Mouse (Mus musculus) heart, embryonic 10.5 days (tissue): Measurements from ENCODE around the gene Tnfrsf26. TPM values are rescaled to one million over a fixed set of nuclear protein-coding genes. Genes with fewer than 3 reads are reported as not detected.
A peak's percentile ranks its signal among the peaks of the same experiment; 100 is the strongest.

Experiments used
- DNase-seq: peaks from one replicate; pipeline ENCODE4 v3.0.0-alpha.2; 2017; ENCODE audit warnings: low spot score
- H3K27ac ChIP-seq: fragments of 300-500 bp; sonication (generic); 2 replicates; pipeline ENCODE4 v1.5.1; 2016; ENCODE audit warnings: mild to moderate bottlenecking
- H3K27me3 ChIP-seq: fragments of 300-500 bp; sonication (generic); 2 replicates; pipeline ENCODE4 v1.6.1; 2016; ENCODE audit warnings: mild to moderate bottlenecking; ENCODE audit not compliant: poor library complexity, insufficient read depth, severe bottlenecking
- H3K36me3 ChIP-seq: fragments of 300-500 bp; sonication (generic); 2 replicates; pipeline ENCODE4 v1.6.1; 2016; ENCODE audit warnings: mild to moderate bottlenecking, moderate library complexity
- H3K4me1 ChIP-seq: fragments of 300-500 bp; sonication (generic); 2 replicates; pipeline ENCODE4 v1.6.1; 2016; ENCODE audit warnings: mild to moderate bottlenecking
- H3K4me3 ChIP-seq: fragments of 300-500 bp; sonication (generic); 2 replicates; pipeline ENCODE4 v1.5.1; 2016; ENCODE audit warnings: mild to moderate bottlenecking, moderate library complexity
- H3K9me3 ChIP-seq: fragments of 300-500 bp; sonication (generic); 2 replicates; pipeline ENCODE4 v1.6.1; 2016; ENCODE audit warnings: mild to moderate bottlenecking, moderate library complexity
- WGBS: fragments of 180-500 bp; shearing (Covaris S2); methylation state at CpG from one replicate; pipeline ENCODE4 v1.1.7; 2016; 5-methylcytosine and 5-hydroxymethylcytosine counted together
- microRNA-seq: library from miRNA; unstranded; fragments of <30 nt; microRNA quantifications from one replicate; pipeline ENCODE4, GENCODE M21; 2017
- polyA plus RNA-seq: library from polyadenylated mRNA; unstranded; fragments of >200 nt; fragmentation: Nextera tagmentation; extraction: Ambion mirVana; gene quantifications from 2 replicates; pipeline ENCODE4 v1.2.1, GENCODE M21; 2016

Tnfrsf26 gene
- polyA plus RNA-seq, 1 experiment from 2014 or later: 0.49 TPM

- Histone ChIP-seq H3K36me3 (peaks cover 90% of the 10 kb centered on the region), H3K9me3 (no peaks in the 10 kb centered on the region), H3K27ac (no peak overlapping the region), H3K4me1 (peaks cover 4% of the 10 kb centered on the region; the same call in 1 of the 2 replicates), H3K4me3 (no peak overlapping the region), H3K27me3 (no peaks in the 10 kb centered on the region)
- no peak for DNase-seq
- WGBS: 85% methylated on average over 5 of the region's 5 CpGs
Observed at GRCm38 (mm10) chr7:143587586-143587985, 40.9 kb downstream of the Tnfrsf26 start.

- Histone ChIP-seq H3K27ac (no peak overlapping the region), H3K27me3 (no peaks in the 10 kb centered on the region), H3K36me3 (peaks cover 86% of the 10 kb centered on the region), H3K4me1 (0 out of 2 replicates have a peak, but pooled peaks cover 5% of the 10 kb centered on the region), H3K9me3 (no peaks in the 10 kb centered on the region), H3K4me3 (no peak overlapping the region)
- DNase-seq: no peak
- 42% methylated on average over 3 of the region's 3 CpGs for WGBS
Observed at GRCm38 (mm10) chr7:143583956-143584355, 44.6 kb downstream of the Tnfrsf26 start.

GRCm38 (mm10) chr7:143583025-143583424 lies 45.5 kb downstream of the Tnfrsf26 start:
- H3K27me3 ChIP-seq: no peaks in the 10 kb centered on the region
- no peak overlapping the region for H3K4me3 ChIP-seq
- peaks cover 6% of the 10 kb centered on the region for H3K4me1 ChIP-seq
- H3K36me3 ChIP-seq: peaks cover 87% of the 10 kb centered on the region
- H3K27ac ChIP-seq: no peak overlapping the region
- no peak for DNase-seq
- no peaks in the 10 kb centered on the region for H3K9me3 ChIP-seq
- WGBS: 86% methylated on average over 5 of the region's 5 CpGs

GRCm38 (mm10) chr7:143575751-143576150 lies 52.8 kb downstream of the Tnfrsf26 start:
- H3K9me3 ChIP-seq: no peaks in the 10 kb centered on the region
- H3K4me3 ChIP-seq: no peak overlapping the region
- WGBS: 94% methylated on average over 11 of the region's 11 CpGs
- peaks cover 94% of the 10 kb centered on the region for H3K36me3 ChIP-seq
- no peaks in the 10 kb centered on the region for H3K27me3 ChIP-seq
- H3K4me1 ChIP-seq: peaks cover 16% of the 10 kb centered on the region
- DNase-seq: no peak
- no peak overlapping the region for H3K27ac ChIP-seq

GRCm38 (mm10) chr7:143565648-143566039 lies 62.9 kb downstream of the Tnfrsf26 start:
- H3K27ac ChIP-seq: no peak overlapping the region; the same call in 1 of the 2 replicates
- peaks cover 94% of the 10 kb centered on the region for H3K36me3 ChIP-seq
- no peaks in the 10 kb centered on the region for H3K27me3 ChIP-seq
- H3K9me3 ChIP-seq: no peaks in the 10 kb centered on the region
- WGBS: 43% methylated on average over 3 of the region's 3 CpGs
- peaks cover 7% of the 10 kb centered on the region; the same call in 1 of the 2 replicates for H3K4me1 ChIP-seq
- H3K4me3 ChIP-seq: no peak overlapping the region
- peak; percentile 78 for DNase-seq

- 87% methylated on average over 6 of the region's 6 CpGs for WGBS
- no peak for DNase-seq
- Histone ChIP-seq H3K27ac (no peak overlapping the region), H3K36me3 (peaks cover 94% of the 10 kb centered on the region), H3K27me3 (no peaks in the 10 kb centered on the region), H3K4me3 (no peak overlapping the region), H3K9me3 (no peaks in the 10 kb centered on the region), H3K4me1 (peaks cover 7% of the 10 kb centered on the region; the same call in 1 of the 2 replicates)
Observed at GRCm38 (mm10) chr7:143565015-143565647, 63.4 kb downstream of the Tnfrsf26 start.

- no peak overlapping the region for H3K27ac ChIP-seq
- H3K4me1 ChIP-seq: peaks cover 7% of the 10 kb centered on the region; the same call in 1 of the 2 replicates
- WGBS: 81% methylated on average over 5 of the region's 5 CpGs
- no peak for DNase-seq
- peaks cover 93% of the 10 kb centered on the region for H3K36me3 ChIP-seq
- H3K9me3 ChIP-seq: no peaks in the 10 kb centered on the region
- H3K27me3 ChIP-seq: no peaks in the 10 kb centered on the region
- no peak overlapping the region for H3K4me3 ChIP-seq
Observed at GRCm38 (mm10) chr7:143563787-143564186, 64.7 kb downstream of the Tnfrsf26 start.

Small RNA genes within 50 kb of the gene (microRNA-seq; reads per million reads assigned to microRNA genes)
- 1.0 reads per million for gene Mir7064

Other genes starting within 250 kb of the Tnfrsf26 start
- gene Cdkn1c, start 167.7 kb downstream of the Tnfrsf26 start, polyA plus RNA-seq: 1,495 and 1,694 TPM in 2 replicates
- gene Slc22a18, start 155.0 kb downstream of the Tnfrsf26 start, polyA plus RNA-seq: 0.54 and 1.3 TPM in 2 replicates
- gene Phlda2, start 125.6 kb downstream of the Tnfrsf26 start, polyA plus RNA-seq: 2.9 and 9.8 TPM in 2 replicates
- 291 and 318 TPM in 2 replicates for gene Nap1l4, start 79.6 kb downstream of the Tnfrsf26 start, polyA plus RNA-seq
- 41.7 and 58.0 TPM in 2 replicates for gene Cars, start 28.6 kb downstream of the Tnfrsf26 start, polyA plus RNA-seq
- 2.6 and 2.9 TPM in 2 replicates for gene Tnfrsf22, start 20.9 kb upstream of the Tnfrsf26 start, polyA plus RNA-seq
- 1.2 TPM in 2 replicates for gene Tnfrsf23, start 57.1 kb upstream of the Tnfrsf26 start, polyA plus RNA-seq
- 19.0 and 29.2 TPM in 2 replicates for gene Osbpl5, start 128.3 kb upstream of the Tnfrsf26 start, polyA plus RNA-seq
- gene Mrgprg, start 138.3 kb upstream of the Tnfrsf26 start, polyA plus RNA-seq: 0.15 TPM in 1 of 2 replicates, not detected in the other
- gene Mrgpre, start 155.8 kb upstream of the Tnfrsf26 start, polyA plus RNA-seq: 1.9 and 2.2 TPM in 2 replicates
- gene Nadsyn1, start 194.1 kb upstream of the Tnfrsf26 start, polyA plus RNA-seq: 8.2 and 9.0 TPM in 2 replicates
- 44.3 and 47.7 TPM in 2 replicates for gene Dhcr7, start 194.4 kb upstream of the Tnfrsf26 start, polyA plus RNA-seq
- not detected in 2 replicates for gene Gm498, start 238.1 kb upstream of the Tnfrsf26 start, polyA plus RNA-seq